Mouse (Mus musculus): ENCODE data around the gene Defb26.

Defb26 gene

GRCm38 (mm10) chr2:152511592-152511991, at the start of gene Defb26:
Gene Defb26, minus strand, starts transcription at chr2:152511692.
- DNase-seq = no peak

- no peak for DNase-seq
Observed at GRCm38 (mm10) chr2:152556655-152557054, 45.2 kb upstream of the Defb26 start.

GRCm38 (mm10) chr2:152553774-152554423, 42.4 kb upstream of the Defb26 start:
- DNase-seq = peak; percentile 27 to 51

- DNase-seq = no peak
Observed at GRCm38 (mm10) chr2:152548124-152548523, 36.6 kb upstream of the Defb26 start.

GRCm38 (mm10) chr2:152544691-152545090, 33.2 kb upstream of the Defb26 start:
- DNase-seq = peak; percentile 53 to 54

GRCm38 (mm10) chr2:152543478-152543877, 32.0 kb upstream of the Defb26 start:
- no peak for DNase-seq

GRCm38 (mm10) chr2:152542897-152543296, 31.4 kb upstream of the Defb26 start:
- DNase-seq = no peak

GRCm38 (mm10) chr2:152541979-152542378, 30.5 kb upstream of the Defb26 start:
- DNase-seq = no peak

- no peak for DNase-seq
Observed at GRCm38 (mm10) chr2:152539944-152540710, 28.6 kb upstream of the Defb26 start, which contains the start of gene Defb29. Gene Defb29, minus strand, starts transcription at chr2:152540098.

- no peak for DNase-seq
Observed at GRCm38 (mm10) chr2:152517981-152518380, 6.5 kb upstream of the Defb26 start, which contains the start of gene Defb28. Gene Defb28, plus strand, starts transcription at chr2:152518255.

GRCm38 (mm10) chr2:152516084-152516483, 4.6 kb upstream of the Defb26 start:
- no peak for DNase-seq

GRCm38 (mm10) chr2:152503950-152504349, 7.5 kb downstream of the Defb26 start:
- no peak for DNase-seq

GRCm38 (mm10) chr2:152500863-152501229, 10.6 kb downstream of the Defb26 start:
- DNase-seq = no peak

GRCm38 (mm10) chr2:152500204-152500862, 11.2 kb downstream of the Defb26 start:
- no peak for DNase-seq

GRCm38 (mm10) chr2:152498020-152498419, 13.5 kb downstream of the Defb26 start:
- DNase-seq = no peak

- no peak for DNase-seq
Observed at GRCm38 (mm10) chr2:152493151-152493550, 18.3 kb downstream of the Defb26 start.

- DNase-seq = no peak
Observed at GRCm38 (mm10) chr2:152490038-152490437, 21.5 kb downstream of the Defb26 start, which contains the start of gene Defb22. Gene Defb22, minus strand, starts transcription at chr2:152490138.

GRCm38 (mm10) chr2:152487024-152487423, 24.5 kb downstream of the Defb26 start:
- no peak for DNase-seq

- DNase-seq = peak; percentile 8 to 28
Observed at GRCm38 (mm10) chr2:152481726-152482125, 29.8 kb downstream of the Defb26 start.

GRCm38 (mm10) chr2:152480881-152481280, 30.6 kb downstream of the Defb26 start:
- DNase-seq = no peak

GRCm38 (mm10) chr2:152476763-152477162, 34.7 kb downstream of the Defb26 start, which contains the start of gene Defb20:
Gene Defb20, plus strand, starts transcription at chr2:152477063.
- DNase-seq = no peak

- no peak for DNase-seq
Observed at GRCm38 (mm10) chr2:152472434-152472833, 39.1 kb downstream of the Defb26 start.

GRCm38 (mm10) chr2:152470973-152471372, 40.5 kb downstream of the Defb26 start:
- peak in 1 of 2 experiments; percentile 44 for DNase-seq
